Mouse (Mus musculus) kidney, postnatal 0 days (tissue): ENCODE results near the gene Arfgap2. TPM values are rescaled to one million over a fixed set of nuclear protein-coding genes. Genes with fewer than 3 reads are reported as not detected.

Source experiments
- ATAC-seq: fragments of 200-750 bp; cut with Nextera tagmentation; replicated peaks from 2 replicates; pipeline ENCODE4 v1.8.0; 2017; ENCODE audit warnings: low read depth, moderate number of reproducible peaks, moderate TSS enrichment, moderate library complexity; ENCODE audit not compliant: low FRiP score
- DNase-seq: peaks from one replicate; pipeline ENCODE4 v3.0.0-alpha.2; 2016; ENCODE audit warnings: low spot score
- H3K27ac ChIP-seq: fragments of 300-500 bp; sonication (generic); 2 replicates; pipeline ENCODE4 v1.5.1; 2014; ENCODE audit warnings: mild to moderate bottlenecking
- H3K27me3 ChIP-seq: fragments of 300-500 bp; sonication (generic); 2 replicates; pipeline ENCODE4 v1.6.1; 2014; ENCODE audit warnings: low read length, mixed read lengths; ENCODE audit not compliant: insufficient read depth
- H3K36me3 ChIP-seq: fragments of 300-500 bp; sonication (generic); 2 replicates; pipeline ENCODE4 v1.6.1; 2014; ENCODE audit warnings: low read length, mixed read lengths; ENCODE audit not compliant: insufficient read depth
- H3K4me1 ChIP-seq: fragments of 300-500 bp; sonication (generic); replicated peaks from 2 replicates; pipeline ENCODE4 v1.6.1; 2014; ENCODE audit warnings: antibody characterized with exemption, low read length, mixed read lengths; ENCODE audit not compliant: insufficient read depth
- H3K4me2 ChIP-seq: fragments of 300-500 bp; sonication (generic); 2 replicates; pipeline ENCODE4 v1.6.1; 2014; ENCODE audit warnings: mild to moderate bottlenecking, low read length, moderate library complexity, mixed read lengths
- H3K4me3 ChIP-seq: fragments of 300-500 bp; sonication (generic); replicated peaks from 2 replicates; pipeline ENCODE4 v1.5.1; 2014; ENCODE audit warnings: low read depth, low read length
- H3K9ac ChIP-seq: fragments of 300-500 bp; sonication (generic); 2 replicates; pipeline ENCODE4 v1.6.1; 2014; ENCODE audit warnings: low read depth, low read length
- H3K9me3 ChIP-seq: fragments of 300-500 bp; sonication (generic); replicated peaks from 2 replicates; pipeline ENCODE4 v1.6.1; 2016; ENCODE audit warnings: low read length, inconsistent platforms, mixed read lengths
- CTCF ChIP-seq: IDR thresholded peaks from 2 replicates; pipeline ENCODE4 v1.5.1; 2016; ENCODE audit warnings: antibody characterized with exemption, low read depth, mild to moderate bottlenecking, moderate library complexity
- WGBS: fragments of 180-500 bp; shearing (Covaris S2); extraction: QIAGEN DNeasy Blood & Tissue Kit; methylation state at CpG from one replicate; pipeline ENCODE4 v1.1.7; 2014; 5-methylcytosine and 5-hydroxymethylcytosine counted together
- polyA plus RNA-seq: library from polyadenylated mRNA; unstranded; fragments of >200 nt; fragmentation: Nextera tagmentation; extraction: Ambion mirVana; gene quantifications from 2 replicates; pipeline ENCODE4 v1.2.1, GENCODE M21; 2015

Gene Arfgap2
- polyA plus RNA-seq, 1 experiment from 2014 or later, result 66.6 TPM

DNA sequence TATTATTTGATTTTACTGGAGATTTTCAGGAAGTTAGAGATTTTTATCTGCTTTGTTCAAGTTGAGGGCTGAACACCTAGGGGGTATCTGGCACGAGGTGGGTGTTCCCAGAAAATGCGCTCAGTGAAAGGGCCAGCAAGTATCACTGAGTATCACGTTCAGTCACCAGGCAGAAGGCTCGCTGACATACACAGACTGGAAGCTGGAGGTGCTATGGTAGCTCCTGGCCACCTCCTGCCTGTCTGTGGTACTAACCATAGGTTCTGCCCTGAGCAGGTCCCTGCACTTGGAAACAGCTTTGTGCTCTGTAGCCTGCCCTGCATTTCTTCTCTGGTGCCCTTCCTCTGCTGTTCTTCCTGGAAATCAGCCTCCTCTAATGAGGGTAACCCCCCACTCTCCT, 12.3 kb upstream of the Arfgap2 start:
- Histone ChIP-seq H3K4me2 (no peak overlapping the region), H3K9me3 (no peaks in the 10 kb centered on the region), H3K36me3 (no peaks in the 10 kb centered on the region), H3K4me3 (no peak overlapping the region), H3K4me1 (peaks cover 7% of the 10 kb centered on the region), H3K9ac (no peak overlapping the region), H3K27ac (no peak overlapping the region), H3K27me3 (no peaks in the 10 kb centered on the region)
- WGBS, result 54% methylated on average over 4 of the region's 4 CpGs
- no peak for ATAC-seq
- TF ChIP-seq CTCF, result 0 out of 2 replicates have a peak, but pooled peaks have one; percentile 4
- DNase-seq, result no peak

DNA sequence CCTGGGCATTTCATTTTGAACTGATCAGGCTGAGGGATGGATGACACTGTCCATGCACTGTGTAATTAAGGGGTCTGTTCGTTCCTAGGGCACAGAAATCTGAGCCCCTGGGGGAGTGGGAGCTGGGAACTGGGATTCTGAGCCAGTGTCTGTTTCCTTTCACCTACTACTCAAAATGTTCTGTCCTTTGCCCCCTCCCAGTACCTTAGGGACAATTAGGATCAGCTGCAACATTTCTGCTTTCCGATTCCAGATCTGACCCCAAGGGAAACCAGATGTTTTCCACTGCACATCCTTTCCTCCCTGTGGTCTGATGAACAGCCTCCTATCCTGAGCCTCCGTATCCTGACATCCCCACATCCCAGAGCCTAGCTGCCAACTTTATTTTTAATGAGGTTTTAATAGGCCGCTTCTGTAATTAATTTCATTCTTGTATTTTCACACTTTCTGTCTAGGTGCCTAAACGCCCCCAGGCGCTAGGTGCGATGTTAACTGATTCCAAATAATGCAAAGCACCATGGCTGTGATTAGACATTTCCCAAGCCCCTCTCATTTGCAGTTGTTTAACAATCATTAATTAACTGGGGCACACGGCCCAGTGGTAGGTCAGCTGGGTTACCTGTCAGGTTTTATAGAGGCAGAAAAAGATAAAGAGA, 9.9 kb upstream of the Arfgap2 start:
- Histone ChIP-seq H3K4me3 (no peak overlapping the region), H3K4me1 (peaks cover 11% of the 10 kb centered on the region), H3K9ac (no peak overlapping the region), H3K4me2 (no peak overlapping the region), H3K9me3 (no peaks in the 10 kb centered on the region), H3K36me3 (no peaks in the 10 kb centered on the region), H3K27ac (no peak overlapping the region), H3K27me3 (no peaks in the 10 kb centered on the region)
- ATAC-seq (no peak), DNase-seq (no peak)
- TF ChIP-seq CTCF, result no peak
- WGBS, result 24% methylated on average over 8 of the region's 8 CpGs

- Histone ChIP-seq H3K27ac (peak within 1 kb of the TSS; percentile 86), H3K9me3 (no peaks in the 10 kb centered on the region), H3K4me1 (peaks cover 11% of the 10 kb centered on the region), H3K4me3 (peak within 1 kb of the TSS; percentile 71), H3K36me3 (0 out of 2 replicates have a peak, but pooled peaks cover 3% of the 10 kb centered on the region), H3K9ac (peak within 1 kb of the TSS; percentile 72), H3K4me2 (peak within 1 kb of the TSS; percentile 93), H3K27me3 (no peaks in the 10 kb centered on the region)
- no peak for TF ChIP-seq CTCF
- under 1% methylated on average over 27 of the region's 27 CpGs for WGBS
- ATAC-seq (no peak; the same call in 1 of the 2 replicates), DNase-seq (peak; percentile 42)
Measured at GRCm38 (mm10) chr2:91255661-91256150, 9.1 kb upstream of the Arfgap2 start, which contains the start of gene Pacsin3. TSS of gene Pacsin3 (plus strand) at chr2:91255954.

GRCm38 (mm10) chr2:91256256-91257125, 8.3 kb upstream of the Arfgap2 start:
- no peak for TF ChIP-seq CTCF
- peak; percentile 18 for DNase-seq
- Histone ChIP-seq H3K4me1 (peaks cover 11% of the 10 kb centered on the region), H3K4me2 (peak overlapping the region; percentile 93), H3K27ac (peak overlapping the region; percentile 86), H3K27me3 (no peaks in the 10 kb centered on the region), H3K9me3 (no peaks in the 10 kb centered on the region), H3K4me3 (peak overlapping the region; percentile 71), H3K36me3 (0 out of 2 replicates have a peak, but pooled peaks cover 8% of the 10 kb centered on the region), H3K9ac (peak overlapping the region; percentile 72)
- under 1% methylated on average over 52 of the region's 52 CpGs for WGBS
- ATAC-seq, result peak; percentile 66

DNA sequence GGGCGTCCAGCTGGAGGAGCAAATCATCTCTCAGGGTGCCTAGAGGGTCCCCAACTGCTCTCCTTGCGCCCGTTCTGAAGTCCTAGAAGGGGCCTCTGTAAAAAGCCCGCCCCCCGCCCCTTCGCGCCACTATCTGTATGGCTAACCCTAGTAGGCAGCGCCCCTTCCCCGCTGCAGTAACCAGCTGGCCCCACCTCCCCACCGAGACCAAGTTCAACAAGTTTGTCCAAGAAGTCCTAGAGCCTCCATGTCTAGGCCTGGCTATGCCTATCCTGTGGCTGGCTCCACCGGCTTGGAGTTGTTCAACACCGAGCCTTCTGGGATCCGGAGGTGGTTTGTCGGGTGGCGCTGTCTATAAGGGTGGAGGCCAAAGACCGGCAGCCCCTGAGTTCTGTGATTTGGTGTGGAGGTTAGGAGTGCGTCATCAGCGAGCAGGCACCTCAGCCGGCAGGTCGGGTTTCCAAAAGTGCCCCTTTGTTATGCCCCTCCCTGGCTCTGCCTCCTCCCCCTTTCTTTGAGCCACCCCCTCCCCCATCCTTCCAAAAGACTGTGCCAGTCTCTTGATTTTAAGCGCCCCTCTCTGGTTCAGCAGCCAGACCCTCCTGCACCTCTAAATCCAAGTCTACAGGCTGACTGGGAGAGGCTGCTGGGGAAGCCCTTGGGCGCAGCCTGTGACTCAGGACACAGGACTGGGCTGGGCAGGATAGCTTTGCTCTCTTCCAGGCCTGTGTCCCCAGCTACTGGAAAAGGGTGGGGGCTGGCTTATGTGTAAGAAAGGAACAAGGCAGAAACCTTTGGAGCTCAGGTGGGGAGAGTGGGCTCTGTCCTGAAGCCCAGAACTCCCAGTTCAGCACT, 7.4 kb upstream of the Arfgap2 start:
- H3K4me2 ChIP-seq, result peak overlapping the region; percentile 93
- ATAC-seq (peak; percentile 71), DNase-seq (peak; percentile 84)
- 0 out of 2 replicates have a peak, but pooled peaks cover 10% of the 10 kb centered on the region for H3K36me3 ChIP-seq
- H3K9me3 ChIP-seq, result no peaks in the 10 kb centered on the region
- peak overlapping the region; percentile 72 for H3K9ac ChIP-seq
- TF ChIP-seq CTCF, result no peak
- H3K27ac ChIP-seq, result peak overlapping the region; percentile 86
- H3K4me1 ChIP-seq, result peaks cover 11% of the 10 kb centered on the region
- H3K4me3 ChIP-seq, result peak overlapping the region; percentile 71
- WGBS, result 2% methylated on average over 22 of the region's 22 CpGs
- H3K27me3 ChIP-seq, result no peaks in the 10 kb centered on the region
